Mouse (Mus musculus) heart, adult 2 months (tissue): ENCODE measurements at regions not wholly inside any gene's neighbourhood (a gene's known extent, or its start where the extent isn't known, plus 50 kb on each side); places are given as distances from the start of the nearest gene placed in this dataset.

Experiments
- DNase-seq, 2 experiments: peaks; one replicate each; pipeline ENCODE4 v3.0.0; 2021
- H3K27ac ChIP-seq: fragments of 200-600 bp; 2 replicates; pipeline ENCODE4 v1.8.1; 2022
- H3K27me3 ChIP-seq: fragments of 200-500 bp; 2 replicates; pipeline ENCODE4 v1.6.1; 2012; ENCODE audit warnings: mild to moderate bottlenecking, low read length, inconsistent platforms, mixed read lengths; ENCODE audit not compliant: control insufficient read depth, insufficient read depth
- H3K36me3 ChIP-seq: fragments of 200-500 bp; 2 replicates; pipeline ENCODE4 v1.6.1; 2012; ENCODE audit warnings: low read length, inconsistent platforms; ENCODE audit not compliant: control insufficient read depth, insufficient read depth
- H3K4me1 ChIP-seq: fragments of 200-500 bp; 2 replicates; pipeline ENCODE4 v1.6.1; 2011; ENCODE audit warnings: low read length; ENCODE audit not compliant: control insufficient read depth, insufficient read depth
- H3K4me3 ChIP-seq: fragments of 200-600 bp; 2 replicates; pipeline ENCODE4 v1.8.1; 2022
- H3K79me2 ChIP-seq: fragments of 200-500 bp; replicated peaks from 2 replicates; pipeline ENCODE4 v1.6.1; 2012; ENCODE audit warnings: mild to moderate bottlenecking, inconsistent platforms, low read length, moderate library complexity, mixed read lengths; ENCODE audit not compliant: control insufficient read depth, insufficient read depth
- H3K9ac ChIP-seq: fragments of 200-500 bp; 2 replicates; pipeline ENCODE4 v1.6.1; 2012; ENCODE audit warnings: low read depth, mild to moderate bottlenecking, control low read depth, inconsistent platforms, low read length, mixed read lengths
- CTCF ChIP-seq: fragments of 200-600 bp; IDR thresholded peaks from 2 replicates; pipeline ENCODE4 v1.8.1; 2022; ENCODE audit warnings: antibody characterized with exemption, mild to moderate bottlenecking, moderate library complexity
- EP300 ChIP-seq: fragments of 200-500 bp; IDR thresholded peaks from 2 replicates; pipeline ENCODE4 v1.6.1; 2011; ENCODE audit warnings: low read depth, low read length, control low read depth; ENCODE audit not compliant: insufficient read depth
- POLR2A ChIP-seq: fragments of 200-500 bp; IDR thresholded peaks from 2 replicates; pipeline ENCODE4 v1.6.1; 2011; ENCODE audit warnings: mild to moderate bottlenecking, low read depth, low read length, control low read depth; ENCODE audit not compliant: insufficient read depth
- WGBS: fragments of 180-500 bp; shearing (Covaris S2); methylation state at CpG from one replicate; pipeline ENCODE4 v1.1.7; 2018; 5-methylcytosine and 5-hydroxymethylcytosine counted together
- intact Hi-C: fragments of 180-260 bp; cut with DNase I; formaldehyde crosslinking; loops from one replicate; pipeline ENCODE4 v1.15.1; 2025

DNA sequence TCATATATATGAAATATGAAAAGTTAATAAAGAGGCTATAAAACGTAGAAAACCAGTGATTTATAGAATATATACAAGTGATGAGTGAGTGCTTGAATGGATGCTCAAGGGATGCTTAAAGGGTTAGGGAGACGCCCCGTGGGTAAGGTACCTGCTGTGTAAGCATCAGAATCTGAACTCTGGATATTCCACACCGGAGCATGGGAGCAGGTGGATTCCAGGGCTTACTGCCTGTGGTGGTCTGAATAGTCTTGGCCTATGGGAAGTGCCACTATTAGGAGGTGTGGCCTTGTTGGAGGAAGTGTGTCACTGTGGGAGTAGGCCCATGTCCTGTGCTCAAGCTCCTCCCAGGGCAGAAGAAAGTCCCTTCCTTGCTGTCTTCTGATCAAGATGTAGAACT, 257.4 kb downstream of the Bcl11a start:
- WGBS, result 88% methylated on average over 4 of the region's 4 CpGs

DNA sequence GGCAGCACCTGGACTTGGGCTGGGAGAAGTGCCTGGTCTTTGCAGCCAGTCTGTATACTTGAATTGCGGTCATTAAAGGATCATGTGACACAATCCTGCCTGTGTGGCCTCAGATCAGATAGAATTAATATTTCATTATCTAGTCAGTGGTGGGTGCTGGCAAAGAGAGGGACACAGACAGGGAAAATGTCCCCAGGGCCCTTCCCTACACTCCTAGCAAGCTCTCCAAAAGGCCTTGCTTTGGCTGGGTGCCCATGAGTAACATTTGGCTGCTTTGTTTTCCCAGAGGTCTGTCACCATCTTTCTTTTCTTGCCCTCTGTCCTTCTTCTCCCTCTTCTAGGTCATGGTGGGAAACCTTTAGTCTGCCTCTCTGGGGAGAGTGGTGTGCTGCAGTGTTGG, 260.3 kb downstream of the Bcl11a start:
- no peaks in the 10 kb centered on the region for H3K27me3 ChIP-seq
- DNase-seq, result no peak

More for the DNA sequence above, 257.4 kb downstream of the Bcl11a start:
- intact Hi-C loops, result no loop called here
- no peak overlapping the region for H3K27ac ChIP-seq
- H3K4me3 ChIP-seq, result no peak overlapping the region
- H3K9ac ChIP-seq, result no peak overlapping the region
- H3K27me3 ChIP-seq, result no peaks in the 10 kb centered on the region
- no peak for DNase-seq
- H3K4me1 ChIP-seq, result no peaks in the 10 kb centered on the region
- H3K36me3 ChIP-seq, result no peaks in the 10 kb centered on the region
- TF ChIP-seq CTCF (no peak), POLR2A (no peak), EP300 (no peak)
- H3K79me2 ChIP-seq, result no peaks in the 10 kb centered on the region

DNA sequence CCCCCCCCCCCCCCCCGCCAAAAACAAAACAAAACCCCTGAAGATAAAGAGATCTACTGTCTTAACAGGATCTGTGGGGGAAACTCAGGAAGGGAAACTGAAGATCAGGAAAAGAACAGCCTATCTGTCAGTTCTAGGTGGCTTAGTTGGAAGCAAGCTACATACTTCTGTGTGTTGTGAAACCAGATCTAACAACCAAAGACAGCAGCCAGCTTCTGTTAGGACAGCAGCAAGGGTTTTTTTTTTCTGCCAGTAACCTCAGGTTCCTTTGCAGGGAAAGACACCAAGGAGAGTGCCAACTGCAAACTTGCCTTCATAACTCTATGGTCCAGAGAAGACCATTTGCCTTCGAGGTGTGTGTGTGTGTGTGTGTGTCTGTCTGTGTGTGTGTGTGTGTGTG, 261.2 kb downstream of the Bcl11a start:
- Histone ChIP-seq H3K79me2 (no peaks in the 10 kb centered on the region), H3K4me1 (no peaks in the 10 kb centered on the region), H3K4me3 (no peak overlapping the region), H3K27me3 (no peaks in the 10 kb centered on the region), H3K36me3 (no peaks in the 10 kb centered on the region), H3K9ac (no peak overlapping the region), H3K27ac (no peak overlapping the region)
- DNase-seq, result no peak
- TF ChIP-seq EP300 (no peak), POLR2A (no peak), CTCF (no peak)
- intact Hi-C loops, result no loop called here
- WGBS, result 43% methylated on average over 2 of the region's 2 CpGs

More for the DNA sequence above, 260.3 kb downstream of the Bcl11a start:
- Histone ChIP-seq H3K9ac (no peak overlapping the region), H3K36me3 (no peaks in the 10 kb centered on the region), H3K27ac (no peak overlapping the region), H3K4me3 (no peak overlapping the region), H3K4me1 (no peaks in the 10 kb centered on the region), H3K79me2 (no peaks in the 10 kb centered on the region)
- TF ChIP-seq CTCF (no peak), EP300 (no peak), POLR2A (no peak)
- intact Hi-C loops, result no loop called here
- WGBS, result 93% methylated on average over 1 of the region's 1 CpGs

DNA sequence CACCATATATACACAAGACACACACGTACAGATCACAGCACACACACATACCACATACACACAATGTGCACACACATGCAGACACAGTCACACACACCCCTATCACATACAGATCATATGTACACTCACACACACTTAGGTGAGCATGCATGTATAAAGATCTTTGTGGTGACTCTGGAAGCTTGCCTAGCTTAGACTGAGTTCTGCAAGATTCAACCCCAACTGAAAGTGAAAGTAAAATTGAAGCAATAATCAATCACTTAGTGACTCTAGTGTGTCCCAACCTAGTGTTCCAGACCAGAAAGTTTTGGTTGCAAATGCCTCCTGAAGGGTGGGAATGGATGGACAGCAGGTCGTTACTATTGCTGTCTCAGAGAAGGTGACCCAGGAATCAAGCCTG, 262.8 kb downstream of the Bcl11a start:
- H3K27ac ChIP-seq, result no peak overlapping the region
- 88% methylated on average over 2 of the region's 2 CpGs for WGBS
- no peak overlapping the region for H3K9ac ChIP-seq
- no peaks in the 10 kb centered on the region for H3K36me3 ChIP-seq
- TF ChIP-seq CTCF (no peak), EP300 (no peak), POLR2A (no peak)
- no peaks in the 10 kb centered on the region for H3K79me2 ChIP-seq
- no peaks in the 10 kb centered on the region for H3K4me1 ChIP-seq
- DNase-seq, result no peak
- H3K27me3 ChIP-seq, result no peaks in the 10 kb centered on the region
- no peak overlapping the region for H3K4me3 ChIP-seq
- intact Hi-C loops, result no loop called here

DNA sequence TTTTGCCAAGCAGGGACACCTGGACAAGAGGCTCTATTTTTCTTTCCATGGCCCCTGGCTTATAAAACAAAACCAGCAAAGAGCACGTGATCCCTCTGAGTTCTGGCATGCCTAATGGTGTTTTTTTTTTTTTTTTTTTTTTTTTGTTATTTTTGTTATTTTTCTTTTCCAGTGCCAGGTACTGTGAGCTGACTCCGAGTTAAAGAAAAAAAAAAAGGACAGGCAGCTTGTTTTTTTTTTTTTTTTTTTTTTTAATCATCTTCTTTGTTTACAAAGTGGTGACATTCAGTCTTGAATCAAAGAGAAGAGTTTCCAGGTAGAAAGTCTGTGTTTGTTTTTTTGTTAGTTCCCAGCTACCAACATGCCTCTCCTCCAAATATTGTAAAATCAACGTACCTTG, 263.8 kb downstream of the Bcl11a start:
- Histone ChIP-seq H3K4me3 (no peak overlapping the region), H3K36me3 (no peaks in the 10 kb centered on the region), H3K4me1 (no peaks in the 10 kb centered on the region), H3K9ac (no peak overlapping the region), H3K27ac (no peak overlapping the region), H3K27me3 (no peaks in the 10 kb centered on the region), H3K79me2 (no peaks in the 10 kb centered on the region)
- TF ChIP-seq POLR2A (no peak), EP300 (no peak), CTCF (no peak)
- intact Hi-C loops, result no loop called here
- 60% methylated on average over 3 of the region's 3 CpGs for WGBS
- DNase-seq, result no peak

DNA sequence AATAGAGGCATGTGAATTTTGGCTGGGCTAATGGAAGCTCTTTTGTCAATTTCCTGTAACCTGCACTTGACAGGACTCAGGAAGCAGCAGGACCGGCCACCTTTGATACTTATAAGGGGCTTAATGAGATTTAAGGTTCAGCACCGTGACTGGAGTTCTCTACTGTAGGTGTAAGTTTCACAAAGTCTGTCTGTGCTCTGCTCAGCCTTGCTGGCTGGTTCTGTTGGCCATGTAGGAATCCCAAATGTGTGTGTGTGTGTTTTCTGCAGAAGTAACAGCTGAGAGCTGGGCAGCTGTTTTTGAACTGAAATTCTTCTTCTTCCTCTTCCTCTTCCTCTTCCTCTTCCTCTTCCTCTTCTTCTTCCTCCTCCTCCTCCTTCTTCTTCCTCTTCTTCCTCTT, 264.3 kb downstream of the Bcl11a start:
- Histone ChIP-seq H3K9ac (no peak overlapping the region), H3K27me3 (no peaks in the 10 kb centered on the region), H3K36me3 (no peaks in the 10 kb centered on the region), H3K4me3 (no peak overlapping the region), H3K27ac (no peak overlapping the region), H3K4me1 (no peaks in the 10 kb centered on the region), H3K79me2 (no peaks in the 10 kb centered on the region)
- TF ChIP-seq CTCF (no peak), EP300 (no peak), POLR2A (no peak)
- 46% methylated on average over 2 of the region's 2 CpGs for WGBS
- intact Hi-C loops, result no loop called here
- DNase-seq, result no peak

DNA sequence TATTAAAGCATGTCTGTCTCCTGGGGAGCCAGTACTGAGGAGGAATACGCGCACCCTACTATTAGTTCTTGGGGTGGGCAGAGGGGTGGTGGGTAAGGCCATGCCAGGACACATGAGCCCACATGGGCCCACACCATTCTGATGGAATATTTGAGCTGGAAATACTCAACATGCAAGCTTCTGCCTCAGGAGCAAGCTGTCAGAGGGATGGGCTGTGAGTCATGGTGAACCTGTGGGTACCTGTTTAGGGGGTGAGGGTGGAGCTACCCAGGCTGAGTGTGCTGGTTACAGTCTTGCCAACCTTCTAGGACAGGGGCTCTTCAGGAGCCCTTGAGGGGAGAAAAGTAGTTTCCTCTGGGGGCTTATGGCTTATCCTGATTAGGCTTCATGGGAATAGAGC, 264.9 kb downstream of the Bcl11a start:
- H3K4me3 ChIP-seq, result no peak overlapping the region
- no peaks in the 10 kb centered on the region for H3K79me2 ChIP-seq
- intact Hi-C loops, result no loop called here
- DNase-seq, result no peak
- no peaks in the 10 kb centered on the region for H3K4me1 ChIP-seq
- no peaks in the 10 kb centered on the region for H3K27me3 ChIP-seq
- H3K27ac ChIP-seq, result no peak overlapping the region
- 97% methylated on average over 2 of the region's 2 CpGs for WGBS
- no peaks in the 10 kb centered on the region for H3K36me3 ChIP-seq
- TF ChIP-seq CTCF (no peak), EP300 (no peak), POLR2A (no peak)
- no peak overlapping the region for H3K9ac ChIP-seq
